Mouse (Mus musculus) cerebellum, postnatal 10 days (tissue): ENCODE measurements at regions not wholly inside any gene's neighbourhood (a gene's known extent, or its start where the extent isn't known, plus 50 kb on each side); places are given as distances from the start of the nearest gene placed in this dataset.

ENCODE experiments used
- DNase-seq, 2 experiments: peaks; one replicate each; pipeline ENCODE4 v3.0.0; 2021; ENCODE audit warnings: mixed read lengths in 2 of 2

- no peak for DNase-seq
These were observed 66.3 kb downstream of the Fam50b start for GRCm38 (mm10) chr13:34800906-34801305.

- DNase-seq = peak; percentile 47 to 69
These were observed 68.5 kb upstream of the Prpf4b start for GRCm38 (mm10) chr13:34806532-34807092.

DNA sequence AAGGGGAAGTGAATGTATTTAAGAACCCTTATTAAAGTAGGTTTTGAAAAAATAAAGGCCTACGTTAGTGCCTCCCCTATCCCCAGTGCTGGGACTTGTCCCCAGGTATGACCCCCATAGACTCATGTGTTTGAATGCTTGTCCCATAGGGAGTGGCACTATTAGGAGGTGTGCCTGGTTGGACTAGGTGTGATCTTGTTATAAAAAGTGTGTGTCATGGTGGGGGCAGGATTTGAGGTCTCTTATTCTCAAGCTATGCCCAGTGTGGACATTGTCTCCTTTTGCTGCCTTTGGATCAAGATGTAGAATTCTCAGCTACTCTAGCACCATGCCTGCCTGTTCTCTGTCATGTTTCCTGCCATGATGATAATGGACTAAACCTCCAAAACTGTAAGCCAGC is 65.6 kb upstream of the Prpf4b start:
- DNase-seq = no peak

GRCm38 (mm10) chr13:34814161-34815056 is 60.7 kb upstream of the Prpf4b start:
- DNase-seq = peak; percentile 82 to 90

DNA sequence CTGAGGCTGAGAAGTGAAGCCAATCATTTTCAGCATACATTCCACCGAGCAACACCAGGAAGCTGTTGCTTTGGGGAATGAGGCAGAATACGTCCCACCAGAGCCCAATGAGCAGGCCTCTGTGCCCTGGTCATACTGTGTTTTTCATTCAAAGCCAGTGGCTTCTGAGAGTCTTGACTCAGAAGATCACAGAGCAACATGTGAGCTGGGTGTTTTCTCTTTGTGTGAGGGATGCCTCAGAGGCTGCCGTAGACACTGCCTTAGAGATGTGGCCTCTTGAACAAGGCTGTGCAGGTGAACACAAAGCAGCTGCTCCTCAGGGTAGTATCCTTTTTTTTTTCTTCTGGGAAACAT is 60.1 kb upstream of the Prpf4b start:
- no peak for DNase-seq

DNA sequence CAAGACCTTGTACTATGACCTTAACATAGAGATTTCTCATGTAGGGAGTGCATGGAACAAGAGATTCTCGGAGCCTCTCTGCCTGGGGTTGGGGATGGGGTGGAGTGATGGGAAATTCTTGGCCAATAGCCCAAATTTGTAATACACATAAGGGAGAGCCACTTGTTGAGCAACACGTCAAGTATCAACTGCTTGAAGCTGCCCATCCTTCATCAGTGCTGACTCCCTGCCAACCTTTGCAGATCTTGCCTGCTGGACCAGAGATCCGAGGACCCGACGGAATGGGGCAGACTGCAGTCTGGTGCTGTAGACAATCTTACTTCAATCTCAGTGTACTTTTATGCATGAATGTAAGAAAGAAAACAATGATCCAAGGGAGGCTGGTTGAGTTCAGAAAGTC is 56.9 kb upstream of the Prpf4b start:
- DNase-seq = no peak

GRCm38 (mm10) chr13:34820423-34820822 is 54.7 kb upstream of the Prpf4b start:
- peak; percentile 15 to 36 for DNase-seq

DNA sequence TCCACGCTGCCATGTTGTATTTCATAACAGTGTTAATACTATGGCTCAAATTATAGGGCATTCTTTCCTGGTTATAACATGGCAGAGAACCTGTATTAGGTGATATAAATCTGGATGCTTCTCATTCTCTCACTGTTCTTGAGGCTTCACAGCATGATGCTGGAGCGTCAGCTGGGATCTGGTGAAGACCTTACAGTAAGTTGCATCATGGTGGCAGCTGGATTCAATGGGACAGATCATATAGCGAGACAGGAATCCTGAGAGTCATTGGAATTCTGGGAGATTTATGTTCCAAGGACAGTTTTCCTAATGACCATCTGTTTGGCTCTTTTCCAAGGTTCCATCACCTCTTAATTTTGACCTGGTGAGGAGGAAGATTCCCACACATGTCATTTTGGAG is 53.2 kb upstream of the Prpf4b start:
- peak in 1 of 2 experiments; percentile 57 for DNase-seq

GRCm38 (mm10) chr13:34824157-34824556 is 50.9 kb upstream of the Prpf4b start:
- DNase-seq = no peak
